Mouse (Mus musculus) layer of hippocampus, adult 2 months (tissue): ENCODE data around the gene Speer4e. TPM values are rescaled to one million over a fixed set of nuclear protein-coding genes. Genes with fewer than 3 reads are reported as not detected.
"Not testable (repeated sequence)": the region's sequence is repeated elsewhere in the genome, so short reads cannot be mapped to it uniquely, and the experiment has no call there.

Experiments
- DNase-seq, 2 experiments: peaks; one replicate each; pipeline ENCODE4 v3.0.0; 2022; ENCODE audit warnings: low spot score in 2 of 2
- H3K27ac ChIP-seq: fragments of 200-600 bp; 2 replicates; pipeline ENCODE4 v1.8.1; 2022
- H3K4me3 ChIP-seq: fragments of 200-600 bp; 2 replicates; pipeline ENCODE4 v1.8.1; 2022; ENCODE audit warnings: mild to moderate bottlenecking
- CTCF ChIP-seq: fragments of 200-600 bp; conservative IDR thresholded peaks from 2 replicates; pipeline ENCODE4 v1.8.1; 2022; ENCODE audit warnings: antibody characterized with exemption, mild to moderate bottlenecking, moderate library complexity
- long read RNA-seq, 2 experiments: library from polyadenylated mRNA; stranded (forward); transcript quantifications; one replicate each; pipeline ENCODE4 v2.0.0; 2021; ENCODE audit warnings: borderline mapping rate in 2 of 2
- total RNA-seq, 2 experiments: library from RNA; stranded (reverse); gene quantifications; 2 replicates each; pipeline ENCODE4 v1.2.3; 2021

The Speer4e gene
- not detected for total RNA-seq
- long read RNA-seq, experiment 1: 0 reads
- long read RNA-seq, experiment 2: 0 reads

GRCm38 (mm10) chr5:14938329-14938728 lies at the start of gene Speer4e:
Gene Speer4e, minus strand, starts transcription at chr5:14938429.
- DNase-seq, H3K4me3 ChIP-seq, H3K27ac ChIP-seq: not testable (repeated sequence)

DNA sequence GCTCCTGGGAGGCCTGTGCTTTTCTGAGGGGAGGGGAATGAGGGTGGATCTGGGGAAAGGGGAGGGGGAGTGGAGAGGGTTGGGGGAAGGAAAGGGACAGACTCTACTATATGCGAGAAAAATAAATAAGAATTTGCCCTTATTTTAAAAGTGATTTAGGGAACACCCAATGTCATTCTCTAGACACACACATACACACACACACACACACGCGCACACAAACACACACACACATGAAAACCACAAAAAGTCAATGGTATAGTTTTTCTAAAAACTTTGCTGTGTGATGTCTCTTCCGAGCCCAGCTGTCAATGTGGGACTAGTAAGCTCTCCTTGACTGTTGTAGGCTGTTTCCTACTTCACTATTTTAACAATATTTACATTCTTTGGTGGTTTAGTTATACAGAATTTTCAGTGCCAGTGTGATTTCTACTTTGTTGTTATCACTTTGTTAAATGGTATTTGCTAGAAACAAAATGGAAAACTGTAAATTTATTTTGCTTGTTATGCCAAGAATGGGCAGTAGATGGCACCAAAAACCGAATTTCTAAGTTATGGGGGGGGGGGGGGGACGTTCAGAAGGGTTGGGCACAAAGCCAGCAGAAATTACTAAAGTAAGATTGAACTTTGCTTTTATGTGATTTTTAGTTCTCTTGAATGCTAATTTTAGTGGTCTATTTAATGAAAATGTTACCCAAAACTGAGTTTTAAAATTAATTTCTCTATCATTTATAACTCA lies 48.6 kb upstream of the Speer4e start:
- H3K4me3 ChIP-seq, H3K27ac ChIP-seq: not testable (repeated sequence)
- TF ChIP-seq CTCF: 0 out of 2 replicates have a peak, but pooled peaks have one; percentile 2
- DNase-seq: peak in 1 of 2 experiments; percentile 36

DNA sequence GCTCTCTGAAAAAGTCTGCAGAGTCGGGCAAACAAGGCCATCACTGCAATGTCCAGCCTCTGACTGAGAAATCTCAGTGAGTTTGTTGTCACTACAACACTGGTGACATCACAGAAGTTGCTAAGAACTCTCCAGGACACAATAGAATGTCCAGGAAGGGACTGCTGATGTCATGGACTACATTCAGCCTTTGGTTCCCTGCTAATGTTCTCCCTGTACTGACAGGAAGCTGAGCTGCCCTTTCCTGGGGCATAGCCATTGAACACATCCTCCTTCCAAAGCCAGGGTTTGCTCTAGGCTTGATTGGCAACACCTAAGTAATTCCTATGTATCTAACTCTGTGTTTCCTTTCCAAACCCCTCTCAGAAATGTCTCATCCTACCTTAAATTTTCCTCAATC lies 40.6 kb upstream of the Speer4e start, which contains the start of gene Gm10354:
TSS of gene Gm10354 (minus strand) at position 101 of the 400 bp plus-strand sequence.
- not testable (repeated sequence) for DNase-seq, H3K4me3 ChIP-seq, H3K27ac ChIP-seq

DNA sequence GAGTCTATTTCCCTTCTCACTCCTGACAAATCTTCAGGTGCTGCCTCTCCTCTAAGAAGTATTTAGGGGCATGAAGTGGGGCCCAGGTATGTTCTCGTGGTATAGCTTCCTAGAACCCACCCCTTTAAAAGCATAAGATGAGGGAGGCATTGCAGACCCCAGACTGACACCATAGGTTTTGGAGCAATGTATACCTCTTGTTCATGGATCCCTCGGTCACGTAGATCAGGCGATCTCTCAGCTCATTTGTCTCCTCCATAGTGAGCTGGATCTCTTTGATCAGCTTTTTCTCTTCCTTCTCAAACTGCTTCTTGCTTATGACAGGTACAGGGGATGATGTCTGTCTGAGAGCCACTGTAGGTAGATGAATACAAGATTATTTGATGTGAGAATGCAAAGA lies 39.1 kb upstream of the Speer4e start:
- not testable (repeated sequence) for H3K4me3 ChIP-seq, DNase-seq

DNA sequence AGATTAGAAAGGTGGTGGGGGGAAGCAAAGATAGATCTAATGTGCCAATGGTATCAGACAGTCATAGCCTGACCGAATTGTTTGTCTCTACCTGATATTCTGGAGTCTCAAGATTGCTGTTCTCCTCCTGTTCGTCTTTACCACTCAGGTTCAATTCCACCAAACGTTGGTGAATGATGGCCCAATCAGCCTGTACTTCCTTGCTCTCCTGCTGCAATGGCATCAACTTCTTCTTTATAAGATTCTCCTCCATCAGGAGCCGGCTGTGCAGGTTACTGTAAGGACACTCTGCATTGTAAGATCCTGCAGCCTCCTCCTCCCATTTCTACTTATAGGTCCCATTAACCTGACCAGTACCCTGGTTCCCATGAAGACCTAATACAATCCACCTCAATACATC lies 37.1 kb upstream of the Speer4e start:
- not testable (repeated sequence) for H3K27ac ChIP-seq, H3K4me3 ChIP-seq, DNase-seq

More for the DNA sequence above, 39.1 kb upstream of the Speer4e start:
- H3K27ac ChIP-seq: not testable (repeated sequence)

GRCm38 (mm10) chr5:14972841-14973240 lies 34.6 kb upstream of the Speer4e start:
- H3K4me3 ChIP-seq, H3K27ac ChIP-seq, DNase-seq: not testable (repeated sequence)

DNA sequence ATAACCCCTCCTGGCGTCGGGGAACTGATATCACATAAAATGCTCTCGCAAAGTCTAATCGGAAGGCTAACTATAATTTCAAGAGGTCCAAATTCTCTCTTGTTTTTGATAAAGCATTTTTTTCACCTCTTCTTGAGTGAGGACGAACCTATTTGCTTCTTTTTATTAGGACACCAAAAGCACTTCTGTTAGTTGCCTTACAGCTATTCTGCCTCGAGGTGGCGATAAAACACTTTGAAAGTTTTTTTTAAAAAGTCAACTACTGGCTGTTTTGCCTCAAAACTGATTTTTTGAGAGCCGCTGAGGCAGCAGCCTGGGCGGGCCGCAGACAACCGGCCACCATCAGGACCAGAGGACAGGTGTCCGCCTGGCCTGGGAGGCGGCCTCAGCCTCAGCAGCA lies 25.6 kb upstream of the Speer4e start:
- H3K4me3 ChIP-seq, H3K27ac ChIP-seq: not testable (repeated sequence)
- peak; percentile 62 for TF ChIP-seq CTCF
- peak in 1 of 2 experiments; percentile 18 for DNase-seq

- H3K27ac ChIP-seq, H3K4me3 ChIP-seq, DNase-seq: not testable (repeated sequence)
These were observed 23.3 kb upstream of the Speer4e start for GRCm38 (mm10) chr5:14961502-14961901.

DNA sequence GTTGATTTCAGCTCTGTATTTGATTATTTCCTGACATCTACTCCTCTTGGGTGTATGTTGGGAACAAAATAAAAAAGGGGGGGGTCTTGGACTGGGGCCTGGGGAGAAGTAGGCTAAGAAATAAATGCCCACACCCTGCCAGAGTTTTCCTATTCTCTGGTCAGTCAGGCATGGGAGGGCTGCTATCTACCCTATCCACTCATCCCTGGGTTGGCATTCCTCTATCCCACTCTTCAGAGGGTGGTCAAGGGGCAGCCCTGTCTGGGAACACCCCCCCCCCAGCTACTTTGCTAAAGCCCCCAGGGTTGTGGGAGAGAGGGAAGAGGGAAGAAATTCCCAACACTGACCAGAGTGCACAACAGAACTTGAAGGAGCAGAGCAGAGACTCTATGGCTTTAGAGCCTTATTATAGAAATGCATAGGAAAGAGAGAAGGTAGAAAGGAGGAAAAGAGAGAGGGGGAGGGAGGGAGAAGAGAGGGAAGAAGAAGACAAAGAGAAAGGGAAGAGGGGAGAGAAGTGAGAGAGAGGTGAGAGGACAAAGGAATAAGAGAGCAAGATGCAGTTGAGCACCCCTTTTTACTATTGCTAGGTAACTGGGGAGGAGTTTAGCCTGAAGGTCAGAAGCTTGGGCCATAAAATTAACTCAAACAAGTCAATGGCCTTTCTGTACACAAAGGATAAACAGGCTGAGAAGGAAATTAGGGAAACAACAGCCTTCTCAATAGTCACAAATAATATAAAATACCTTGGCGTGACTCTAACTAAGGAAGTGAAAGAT lies 17.9 kb upstream of the Speer4e start:
- H3K27ac ChIP-seq, DNase-seq, H3K4me3 ChIP-seq: not testable (repeated sequence)

- not testable (repeated sequence) for H3K27ac ChIP-seq, DNase-seq, H3K4me3 ChIP-seq
These were observed 15.4 kb upstream of the Speer4e start for GRCm38 (mm10) chr5:14953587-14953986.

DNA sequence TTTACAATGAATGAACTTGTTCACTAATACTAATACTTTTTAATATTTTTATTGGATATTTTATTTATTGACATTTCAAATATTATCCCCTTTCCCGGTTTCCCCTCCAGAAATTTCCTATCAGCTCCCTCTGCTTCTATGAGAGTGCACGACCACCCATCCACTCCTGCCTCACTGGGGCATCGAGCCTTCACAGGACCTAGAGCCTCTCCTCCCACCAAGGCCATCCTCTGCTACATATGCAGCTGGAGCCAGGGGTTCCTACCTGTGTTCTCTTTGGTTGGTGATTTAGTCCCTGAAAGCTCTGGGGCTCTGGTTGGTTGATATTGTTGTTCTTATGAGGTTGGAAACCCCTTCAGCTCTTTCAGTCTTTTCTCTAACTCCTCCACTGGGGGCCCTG lies 14.5 kb upstream of the Speer4e start:
- not testable (repeated sequence) for H3K4me3 ChIP-seq, DNase-seq, H3K27ac ChIP-seq

DNA sequence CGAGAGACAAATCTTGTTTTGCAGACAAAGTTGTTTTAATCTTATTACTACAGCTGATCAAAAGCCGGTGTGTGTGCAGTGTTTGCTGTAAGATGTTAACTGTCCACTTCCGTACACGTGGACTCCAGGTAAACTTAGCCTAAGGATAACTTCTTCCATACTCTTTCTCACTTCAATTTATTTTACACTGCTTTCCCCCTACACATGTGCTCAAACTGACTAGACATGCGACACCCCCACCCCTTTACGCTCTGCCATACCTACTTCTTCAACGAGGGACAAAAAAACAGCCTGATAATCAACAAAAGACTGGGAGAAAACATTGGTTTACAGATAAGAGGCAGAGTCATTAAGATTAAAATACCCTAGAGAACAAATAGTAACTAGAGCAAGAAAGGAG lies 13.6 kb upstream of the Speer4e start:
- not testable (repeated sequence) for H3K27ac ChIP-seq, DNase-seq, H3K4me3 ChIP-seq

DNA sequence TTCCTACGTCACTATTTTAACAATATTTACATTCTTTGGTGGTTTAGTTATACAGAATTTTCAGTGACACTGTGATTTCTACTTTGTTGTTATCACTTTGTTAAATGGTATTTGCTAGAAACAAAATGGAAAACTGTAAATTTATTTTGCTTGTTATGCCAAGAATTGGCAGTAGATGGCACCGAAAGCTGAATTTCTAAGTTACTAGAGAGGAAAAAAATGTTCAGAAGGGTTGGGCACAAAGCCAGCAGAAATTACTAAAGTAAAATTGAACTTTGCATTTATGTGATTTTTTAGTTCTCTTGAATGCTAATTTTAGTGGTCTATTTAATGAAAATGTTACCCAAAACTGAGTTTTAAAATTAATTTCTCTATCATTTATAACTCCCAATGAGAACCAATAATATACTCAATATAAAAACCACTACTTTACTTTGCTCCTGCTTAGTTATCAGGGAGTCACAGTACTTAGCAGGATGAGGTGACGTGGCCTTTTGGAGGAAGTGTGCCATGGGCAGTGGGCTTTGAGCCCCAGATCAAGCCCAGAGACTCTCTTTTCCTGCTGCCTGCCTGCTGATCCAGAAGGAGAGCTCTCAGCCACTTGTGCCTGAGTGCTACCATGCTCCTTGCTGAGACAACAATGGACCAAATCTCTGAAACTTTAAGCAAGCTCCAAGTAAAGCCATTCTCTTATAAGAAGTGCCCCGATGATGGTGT lies 9.4 kb upstream of the Speer4e start:
- peak; percentile 22 to 23 for DNase-seq
- not testable (repeated sequence) for H3K4me3 ChIP-seq, H3K27ac ChIP-seq
- peak; percentile 55 for TF ChIP-seq CTCF

GRCm38 (mm10) chr5:14945524-14945923 lies 7.3 kb upstream of the Speer4e start:
- not testable (repeated sequence) for H3K4me3 ChIP-seq, H3K27ac ChIP-seq, DNase-seq

DNA sequence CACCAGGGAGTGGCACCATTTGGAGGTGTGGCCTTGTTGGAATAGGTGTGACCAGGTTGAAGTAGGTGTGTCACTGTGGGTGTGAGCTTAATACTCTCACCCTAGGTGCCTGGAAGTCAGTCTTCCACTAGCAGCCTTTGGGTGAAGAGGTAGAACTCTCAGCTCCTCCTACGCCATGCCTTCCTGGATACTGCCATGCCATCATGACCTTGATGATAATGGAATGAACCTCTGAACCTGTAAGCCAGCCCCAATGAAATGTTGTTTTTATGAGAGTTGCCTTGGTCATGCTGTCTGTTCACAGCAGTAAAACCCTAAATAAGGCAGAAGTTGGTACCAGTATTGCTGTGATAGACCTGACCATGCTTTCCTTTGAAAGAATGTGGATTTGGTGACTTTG lies 2.8 kb upstream of the Speer4e start:
- H3K27ac ChIP-seq, DNase-seq, H3K4me3 ChIP-seq: not testable (repeated sequence)

GRCm38 (mm10) chr5:14933721-14934120 lies 4.5 kb downstream of the Speer4e start:
- H3K4me3 ChIP-seq, DNase-seq, H3K27ac ChIP-seq: not testable (repeated sequence)
